Mouse (Mus musculus) megakaryocyte, adult 5-6 weeks (primary cell): ENCODE results near the gene Col5a3. TPM values are rescaled to one million over a fixed set of nuclear protein-coding genes. Genes with fewer than 3 reads are reported as not detected.

Source experiments
- ATAC-seq: 2 replicates; pipeline ENCODE4 v1.8.0; 2016; ENCODE audit warnings: mild to moderate bottlenecking, inconsistent platforms; ENCODE audit not compliant: poor library complexity, severe bottlenecking
- total RNA-seq, 2 experiments: library from RNA; stranded (forward) in 1 of 2; stranded (reverse) in 1 of 2; fragments of 153-499, 151-499 nt in 1 of 2; fragments of 221-1000, 200-1000 nt in 1 of 2; gene quantifications; 2 replicates each; pipeline versions ENCODE4 v1.2.3 to v1.2.4; 2015 to 2017

Gene Col5a3
- total RNA-seq, 2 experiments from 2014 or later: 0.04 to 0.11 TPM

GRCm38 (mm10) chr9:20805706-20806105 is 9.2 kb downstream of the Col5a3 start:
- no peak for ATAC-seq

DNA sequence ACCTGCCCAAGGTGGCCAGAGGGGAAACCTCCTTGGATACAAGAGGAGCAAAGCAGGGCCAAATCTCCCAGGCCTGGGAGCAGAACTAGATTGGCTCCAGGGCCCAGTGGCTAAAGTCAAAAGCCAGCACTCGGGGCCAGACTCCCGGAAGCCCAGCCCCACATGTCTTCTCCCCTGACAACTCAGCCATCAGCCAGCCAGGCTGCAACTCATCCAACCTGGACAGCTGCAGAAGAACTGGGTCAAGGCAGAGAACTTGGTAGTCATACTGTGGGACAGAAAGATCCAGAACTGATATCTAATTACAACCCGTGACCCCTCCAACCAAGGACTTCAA is 9.7 kb downstream of the Col5a3 start:
- no peak for ATAC-seq

DNA sequence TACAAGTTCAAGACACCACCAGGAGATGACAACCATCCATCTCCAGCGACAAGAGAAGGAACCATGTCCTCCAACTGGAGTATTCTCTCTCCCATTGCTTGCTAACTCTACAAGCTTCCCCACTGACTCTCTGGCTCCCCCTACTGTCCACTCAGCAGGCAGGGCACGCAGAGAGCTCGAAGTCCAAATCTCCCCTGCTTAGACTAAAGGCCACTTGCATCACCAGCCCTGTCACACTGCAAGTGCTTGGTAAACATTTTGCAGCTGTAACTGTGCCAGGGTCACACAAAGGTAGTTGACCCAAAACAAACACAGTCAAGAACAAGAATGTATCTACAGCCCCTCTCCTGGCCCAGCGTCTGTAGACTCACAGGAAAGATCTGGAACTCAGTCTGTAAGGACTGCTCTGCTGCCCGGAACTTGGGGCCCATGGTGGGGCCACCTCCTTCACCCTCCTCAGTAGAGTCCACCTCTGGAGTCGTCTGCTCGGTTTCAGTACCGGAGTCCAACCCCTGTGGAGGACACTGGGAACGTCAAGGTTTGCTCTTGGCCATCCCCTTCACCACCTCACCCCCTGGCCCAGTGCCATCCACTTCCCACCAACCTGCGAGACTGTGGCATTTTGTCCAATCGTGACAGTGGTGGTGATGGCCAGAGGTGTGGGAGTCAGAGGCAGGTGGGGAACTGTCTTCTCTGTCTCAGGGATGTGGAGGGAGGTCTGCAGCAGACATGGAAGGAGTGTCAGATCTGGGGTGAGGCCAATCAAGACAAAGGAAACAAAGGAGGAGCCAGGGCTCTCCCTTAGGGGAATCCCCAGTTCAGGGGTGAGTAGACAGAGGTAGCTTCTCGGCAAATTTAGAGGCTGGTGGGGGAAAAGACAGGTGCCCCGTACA is 10.4 kb downstream of the Col5a3 start:
- ATAC-seq: peak; percentile 72

GRCm38 (mm10) chr9:20794108-20794806 is 20.6 kb downstream of the Col5a3 start:
- no peak for ATAC-seq

- no peak for ATAC-seq
These were observed 24.5 kb downstream of the Col5a3 start for GRCm38 (mm10) chr9:20790345-20790744.

DNA sequence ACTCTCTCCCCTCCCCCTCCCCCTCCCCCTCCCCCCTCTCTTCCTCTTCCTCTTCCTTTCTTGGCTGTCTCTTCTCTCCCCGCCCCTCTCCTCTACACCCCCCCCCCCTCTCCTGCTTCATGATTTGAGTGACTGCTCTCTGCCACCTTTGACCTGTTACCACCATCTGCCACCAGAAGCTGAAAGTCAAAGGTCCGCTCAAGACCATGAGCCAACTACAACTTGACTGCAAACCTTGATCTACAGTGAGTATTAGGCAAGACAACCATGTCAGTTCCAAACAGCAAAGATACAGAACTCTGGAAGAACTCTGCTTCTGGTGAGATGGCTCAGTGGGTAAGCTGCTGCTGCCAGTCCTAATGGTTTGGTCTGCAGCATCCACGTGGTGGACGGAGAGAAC is 25.2 kb downstream of the Col5a3 start:
- no peak for ATAC-seq

DNA sequence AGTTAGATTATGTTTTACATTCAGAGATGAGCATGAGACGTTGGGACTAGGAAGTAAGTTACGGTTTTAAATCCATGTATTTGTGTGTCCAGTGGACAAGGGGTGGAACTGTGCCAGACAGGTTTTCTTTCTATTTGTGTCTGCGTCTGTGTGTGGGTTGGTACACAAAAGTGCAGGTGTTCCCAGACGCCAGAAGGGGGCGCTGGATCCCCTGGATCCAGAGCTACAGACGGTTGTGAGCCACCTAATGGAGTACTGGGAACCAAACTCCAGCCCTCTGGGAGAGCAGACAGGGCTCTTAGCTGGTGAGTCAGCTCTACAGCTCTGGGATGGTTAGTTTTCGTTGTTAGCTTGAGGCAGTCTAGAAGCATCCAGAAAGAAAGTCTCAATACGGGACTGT is 26.9 kb downstream of the Col5a3 start:
- ATAC-seq: no peak

DNA sequence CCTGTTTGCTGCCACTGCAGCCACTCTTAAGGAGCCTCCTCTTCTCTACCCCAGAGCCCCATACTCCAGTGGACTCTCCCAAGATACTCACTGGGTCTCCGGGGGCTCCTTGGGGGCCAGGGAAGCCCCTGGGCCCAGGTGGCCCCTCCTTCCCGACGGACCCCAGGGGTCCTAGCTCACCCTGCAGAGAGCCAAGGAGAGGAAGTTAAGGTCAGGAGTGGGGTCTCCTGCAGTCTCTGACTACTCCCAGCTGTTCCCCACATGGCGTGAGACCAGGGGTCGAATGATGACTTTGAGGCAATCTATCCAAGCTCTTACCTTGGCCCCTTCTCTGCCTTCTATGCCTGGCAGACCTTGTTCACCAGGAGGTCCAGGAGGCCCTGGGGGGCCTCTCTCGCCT is 29.8 kb downstream of the Col5a3 start:
- no peak for ATAC-seq

GRCm38 (mm10) chr9:20781286-20781685 is 33.6 kb downstream of the Col5a3 start:
- ATAC-seq: no peak

GRCm38 (mm10) chr9:20765274-20765673 is 49.6 kb downstream of the Col5a3 start:
- ATAC-seq: peak; percentile 40

DNA sequence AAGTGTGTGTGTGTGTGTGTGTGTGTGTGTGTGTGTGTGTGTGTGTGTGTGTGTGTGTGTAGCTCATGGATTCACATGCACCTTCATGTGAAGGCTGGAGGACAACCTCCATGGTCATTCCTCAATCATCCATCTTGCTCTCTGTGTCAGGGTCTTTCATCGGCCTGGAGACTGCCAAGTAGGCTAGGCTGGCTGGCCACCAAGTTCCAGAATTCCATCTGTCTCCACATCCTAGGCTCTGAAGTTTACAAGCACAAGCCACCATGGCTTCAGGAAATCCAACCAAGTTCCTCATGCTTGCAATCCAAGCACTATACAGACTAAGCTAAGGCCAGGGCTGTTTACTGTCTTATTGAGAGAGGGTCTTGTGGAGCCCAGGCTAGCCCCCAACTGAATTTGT is 51.8 kb downstream of the Col5a3 start:
- no peak for ATAC-seq

DNA sequence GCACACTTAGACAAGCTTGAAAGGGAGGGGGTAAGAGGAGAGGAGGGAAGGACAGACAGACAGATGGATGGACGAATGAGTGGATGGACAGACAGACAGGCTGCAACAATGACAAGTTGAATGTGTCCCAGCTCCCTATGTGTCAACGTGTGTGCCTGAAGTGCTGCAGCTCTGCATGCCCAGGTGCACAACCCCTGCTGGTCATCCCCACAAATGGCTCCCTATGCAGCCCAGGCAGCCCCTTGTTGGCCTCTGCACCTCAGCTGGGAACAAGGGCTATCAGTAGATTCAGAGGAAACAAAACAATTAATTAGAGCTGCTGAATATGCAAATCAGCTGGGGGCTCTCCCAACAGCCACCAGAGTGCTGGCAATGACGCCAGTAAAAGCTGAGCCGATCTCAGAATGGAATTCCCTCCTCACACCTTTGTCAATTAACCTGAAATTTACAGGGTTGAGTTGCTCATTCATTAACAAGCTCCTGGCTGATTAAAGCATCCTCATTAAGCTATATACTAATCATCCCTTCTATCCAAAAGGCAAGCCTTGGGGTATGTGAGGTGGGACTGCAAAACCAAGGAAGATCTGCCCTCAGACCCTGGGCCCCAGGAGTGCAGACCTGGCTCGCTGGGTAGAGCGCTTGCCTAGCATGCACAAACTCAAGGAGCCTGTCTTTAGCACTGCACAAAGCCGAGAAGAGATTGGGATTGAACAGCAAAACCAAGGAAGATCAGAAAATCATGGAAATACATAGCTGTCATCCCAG is 52.5 kb downstream of the Col5a3 start:
- no peak for ATAC-seq

- ATAC-seq: no peak
These were observed 53.5 kb downstream of the Col5a3 start for GRCm38 (mm10) chr9:20761388-20761787.

GRCm38 (mm10) chr9:20760813-20761212 is 54.1 kb downstream of the Col5a3 start:
- ATAC-seq: no peak

- no peak for ATAC-seq
These were observed 56.0 kb downstream of the Col5a3 start for GRCm38 (mm10) chr9:20758896-20759295.

DNA sequence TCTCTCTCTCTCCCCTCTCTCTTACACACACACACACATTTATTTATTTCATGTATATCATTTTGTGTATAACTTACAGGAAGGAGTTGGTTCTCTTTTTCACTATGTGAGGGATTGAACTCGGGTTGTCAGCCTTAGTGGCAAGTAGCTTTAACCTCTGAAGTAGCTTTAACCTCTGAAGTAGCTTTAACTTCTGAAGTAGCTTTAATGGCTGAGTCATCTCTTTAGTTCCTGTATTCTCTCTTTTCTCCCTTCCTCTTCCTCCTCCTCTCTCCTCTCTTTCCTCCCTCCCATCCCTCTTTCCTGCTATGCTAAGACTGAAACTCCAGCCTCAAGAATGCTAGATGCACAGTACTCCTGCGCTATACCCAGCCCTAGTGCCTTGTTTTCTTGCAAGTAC is 56.6 kb downstream of the Col5a3 start:
- no peak for ATAC-seq

GRCm38 (mm10) chr9:20757087-20757955 is 57.5 kb downstream of the Col5a3 start:
- peak; percentile 47; the same call in 1 of the 2 replicates for ATAC-seq

DNA sequence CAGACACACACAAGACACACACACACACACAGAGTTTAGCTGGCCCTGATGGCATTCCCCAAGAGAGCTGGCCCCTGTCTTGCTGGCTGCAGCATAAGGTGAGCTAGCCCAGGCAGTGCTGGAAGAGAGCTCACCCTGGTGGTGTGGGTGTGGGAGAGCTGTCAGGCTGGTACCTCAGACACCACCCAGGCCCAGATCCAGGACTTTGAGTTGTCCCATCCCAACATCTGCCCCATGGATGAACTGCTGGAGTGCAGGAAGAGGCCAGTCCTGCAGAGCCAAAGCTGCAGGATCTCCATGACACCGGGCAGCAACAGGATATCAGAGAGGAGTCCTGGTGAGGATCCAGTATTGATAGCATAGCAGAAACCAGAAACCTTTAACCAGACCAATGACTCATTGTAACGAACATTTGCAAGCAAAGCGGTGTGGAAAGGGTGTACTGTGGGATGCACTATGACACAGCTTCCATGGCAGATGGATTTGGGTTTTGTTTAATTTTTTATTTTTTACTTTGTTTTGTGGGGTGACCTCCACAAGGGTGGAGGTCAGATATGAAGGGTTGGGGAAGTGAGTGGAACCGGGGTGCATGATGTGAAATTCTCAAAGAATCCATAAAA is 58.7 kb downstream of the Col5a3 start:
- no peak for ATAC-seq

DNA sequence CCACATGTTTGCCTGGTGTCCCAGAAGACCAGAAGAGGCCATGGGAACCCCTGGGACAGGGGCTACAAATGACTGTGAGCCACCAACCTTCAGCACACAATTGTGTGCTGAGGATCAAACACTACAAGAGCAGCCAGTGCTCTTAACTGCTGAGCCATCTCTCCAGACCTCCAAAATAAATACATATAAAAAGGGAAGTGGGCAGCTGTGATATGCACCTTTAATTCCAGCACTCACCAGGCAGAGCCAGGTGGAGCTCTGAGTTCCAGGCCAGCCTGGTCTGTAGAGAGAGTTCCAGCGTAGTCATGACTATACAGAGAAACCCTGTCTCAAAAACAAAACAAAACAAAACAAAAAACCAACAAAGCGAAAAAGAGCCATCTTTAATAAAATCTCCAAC is 60.5 kb downstream of the Col5a3 start:
- no peak for ATAC-seq

GRCm38 (mm10) chr9:20751477-20752029 is 63.3 kb downstream of the Col5a3 start:
- ATAC-seq: no peak
